ENCODE assay signal across 24 mouse cellular contexts in the genomic region with DNA sequence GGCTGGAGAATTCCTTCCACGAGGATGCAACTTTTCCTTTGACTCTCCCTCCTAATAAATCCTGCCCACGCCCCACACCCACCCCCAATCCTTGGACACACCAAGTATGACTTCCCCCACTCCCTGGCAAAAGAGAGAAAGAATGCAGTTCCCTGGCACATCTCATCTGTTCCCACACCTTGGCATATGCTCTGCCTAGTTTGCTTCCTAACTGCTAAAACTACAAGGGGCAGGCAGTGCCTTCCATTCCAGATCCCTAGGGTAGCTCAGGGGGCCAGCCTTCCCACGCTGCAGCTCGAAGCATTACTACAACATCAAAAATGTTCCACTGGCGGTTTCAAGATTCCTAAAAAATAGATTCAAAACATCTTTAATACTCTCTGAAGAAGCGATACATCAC.
DNase-seq lines count a peak whose midpoint lies in the region; ATAC-seq and TF ChIP-seq lines count a peak whose summit lies in the region.
"Had no signal": no experiment of that assay in that cellular context is flagged by ENCODE, and none has a peak within 500 bp of the region (broad histone marks: within the 10 kb centered on the region; RNA-seq: fewer than 3 reads in every experiment).

No protein-coding gene starts in this region.

- H3K4me3 ChIP-seq in gastrocnemius, adult 2 months, result no peak overlapping the region
- no peak overlapping the region for H3K4me3 ChIP-seq in stomach, embryonic 15.5 days (replicated peaks)
- H3K4me3 ChIP-seq in stomach, postnatal 0 days (ENCODE audit: low read depth, low read length), result no peak overlapping the region
- H3K4me3 ChIP-seq: erythroblast, embryonic 14.5 days; heart, adult 2 months; myocyte had no signal

- peak overlapping the region; percentile 72 for H3K27ac ChIP-seq in gastrocnemius, adult 2 months
- 0 out of 2 replicates have a peak overlapping the region, but pooled peaks have one; percentile 21 for H3K27ac ChIP-seq in stomach, embryonic 15.5 days
- H3K27ac ChIP-seq in stomach, postnatal 0 days (replicated peaks), result no peak overlapping the region
- H3K27ac ChIP-seq: heart, adult 2 months had no signal

- no peak for DNase-seq in gastrocnemius, adult 2 months
- DNase-seq in gastrocnemius, adult 18-20 months (ENCODE audit: low spot score), result no peak
- DNase-seq in left cerebral cortex, adult 18-20 months (ENCODE audit: low spot score in 2 of 2), result peak; percentile 34 to 60
- no peak for DNase-seq in left cerebral cortex, adult 11 months (ENCODE audit: low spot score)
- no peak for DNase-seq in stomach, postnatal 0 days (ENCODE audit: low spot score)
- DNase-seq in telencephalon, adult 2 months (ENCODE audit: low read depth, low spot score), result peak; percentile 71
- DNase-seq in urinary bladder, postnatal 4 days (ENCODE audit: low spot score in 2 of 2), result no peak
- DNase-seq: adrenal gland, postnatal 25 days; B cell, adult 2 months; cerebellum, adult 11-12 months; cerebellum, postnatal 14 days; gastrocnemius, postnatal 10 days; heart, adult 2 months; heart, postnatal 36 days; kidney, adult 9 months; kidney, postnatal 36 days; lung, adult 2 months; lung, postnatal 4 days; right cerebral cortex, postnatal 14 days; thymus, postnatal 14 days had no signal

- H3K4me2 ChIP-seq in stomach, embryonic 15.5 days, result no peak overlapping the region
- H3K4me2 ChIP-seq in stomach, postnatal 0 days (replicated peaks; ENCODE audit: low read depth), result no peak overlapping the region
- H3K4me2 ChIP-seq: liver, embryonic 11.5 days had no signal

- 68% methylated on average over 6 of the region's 6 CpGs for WGBS in stomach, embryonic 15.5 days
- 65% methylated on average over 6 of the region's 6 CpGs for WGBS in stomach, postnatal 0 days

- H3K27me3 ChIP-seq in stomach, embryonic 15.5 days (replicated peaks), result no peaks in the 10 kb centered on the region
- no peaks in the 10 kb centered on the region for H3K27me3 ChIP-seq in stomach, postnatal 0 days (ENCODE audit: control insufficient read depth, insufficient read depth, low read length)

- H3K9me3 ChIP-seq in stomach, embryonic 15.5 days, result no peaks in the 10 kb centered on the region
- H3K9me3 ChIP-seq in stomach, postnatal 0 days (ENCODE audit: control insufficient read depth, low read length), result no peaks in the 10 kb centered on the region

- ATAC-seq in stomach, embryonic 15.5 days (ENCODE audit: insufficient read depth, low FRiP score, low read depth), result no peak
- no peak for ATAC-seq in stomach, postnatal 0 days (ENCODE audit: low FRiP score, low TSS enrichment)

- TF ChIP-seq CTCF in gastrocnemius, adult 2 months (IDR thresholded peaks at IDR 0.05), result no peak
- TF ChIP-seq CTCF in stomach, postnatal 0 days (IDR thresholded peaks at IDR 0.05; ENCODE audit: low read depth), result no peak

- no peak overlapping the region for H3K9ac ChIP-seq in stomach, embryonic 15.5 days
- H3K9ac ChIP-seq in stomach, postnatal 0 days (ENCODE audit: low read length), result no peak overlapping the region

- TF ChIP-seq EP300 in stomach, postnatal 0 days (optimal IDR thresholded peaks at IDR 0.05), result no peak

- H3K36me3 ChIP-seq in stomach, embryonic 15.5 days, result no peaks in the 10 kb centered on the region
- no peaks in the 10 kb centered on the region for H3K36me3 ChIP-seq in stomach, postnatal 0 days (ENCODE audit: control insufficient read depth, insufficient read depth, low read length)

- H3K4me1 ChIP-seq in stomach, embryonic 15.5 days, result 0 out of 2 replicates have a peak, but pooled peaks cover 5% of the 10 kb centered on the region
- H3K4me1 ChIP-seq in stomach, postnatal 0 days (replicated peaks; ENCODE audit: control insufficient read depth, insufficient read depth), result no peaks in the 10 kb centered on the region

- intact Hi-C loops in gastrocnemius, adult 2 months (cut with DNase I), result no loop called here

Comparison
In these comparisons a context has a peak if more than half of its experiments do, and no peak if none do; other contexts are left out.
1. DNase-seq: peak in left cerebral cortex, adult 18-20 months (2 of 2) and telencephalon, adult 2 months (single experiment); none in gastrocnemius, adult 2 months (single experiment), gastrocnemius, adult 18-20 months (single experiment), left cerebral cortex, adult 11 months (single experiment), stomach, postnatal 0 days (single experiment) and urinary bladder, postnatal 4 days (0 of 2).